Mouse (Mus musculus): Measurements from ENCODE around the gene Ascc1. TPM values are rescaled to one million over a fixed set of nuclear protein-coding genes. Genes with fewer than 3 reads are reported as not detected.
"Not testable (repeated sequence)": the region's sequence is repeated elsewhere in the genome, so short reads cannot be mapped to it uniquely, and the experiment has no call there.

Gene Ascc1
- polyA plus RNA-seq, 1 experiment from 2014 or later: 34.7 TPM

GRCm38 (mm10) chr10:60115345-60116185 is 113.0 kb downstream of the Ascc1 start:
- Histone ChIP-seq H3K36me3 (replicated peaks) (no peaks in the 10 kb centered on the region), H3K4me3 (peak overlapping the region; percentile 35), H3K27ac (peak overlapping the region; percentile 75), H3K27me3 (ENCODE audit: poor library complexity, severe bottlenecking) (peaks cover 49% of the 10 kb centered on the region), H3K9me3 (no peaks in the 10 kb centered on the region), H3K4me1 (peaks cover 49% of the 10 kb centered on the region)
- WGBS: 3% methylated on average over 14 of the region's 14 CpGs
- DNase-seq (ENCODE audit: extremely low spot score, low spot score): peak; percentile 71

GRCm38 (mm10) chr10:60116997-60117396 is 114.4 kb downstream of the Ascc1 start:
- peaks cover 54% of the 10 kb centered on the region for H3K4me1 ChIP-seq
- WGBS: 42% methylated on average over 4 of the region's 4 CpGs

GRCm38 (mm10) chr10:60118464-60118863 is 115.9 kb downstream of the Ascc1 start:
- Histone ChIP-seq H3K9me3 (no peaks in the 10 kb centered on the region), H3K36me3 (replicated peaks) (no peaks in the 10 kb centered on the region), H3K4me3 (no peak overlapping the region), H3K27ac (peak overlapping the region; percentile 17; the same call in 1 of the 2 replicates), H3K27me3 (ENCODE audit: poor library complexity, severe bottlenecking) (peaks cover 29% of the 10 kb centered on the region), H3K4me1 (peaks cover 54% of the 10 kb centered on the region)
- WGBS: 45% methylated on average over 7 of the region's 7 CpGs
- DNase-seq (ENCODE audit: extremely low spot score, low spot score): no peak

More at GRCm38 (mm10) chr10:60116997-60117396, 114.4 kb downstream of the Ascc1 start:
- H3K9me3 ChIP-seq: no peaks in the 10 kb centered on the region
- H3K27ac ChIP-seq: no peak overlapping the region
- H3K36me3 ChIP-seq (replicated peaks): no peaks in the 10 kb centered on the region
- no peak overlapping the region for H3K4me3 ChIP-seq
- peaks cover 40% of the 10 kb centered on the region for H3K27me3 ChIP-seq (ENCODE audit: poor library complexity, severe bottlenecking)
- DNase-seq (ENCODE audit: extremely low spot score, low spot score): no peak

- H3K27me3 ChIP-seq (ENCODE audit: poor library complexity, severe bottlenecking): peaks cover 15% of the 10 kb centered on the region
- H3K4me3 ChIP-seq: no peak overlapping the region
- WGBS: 75% methylated on average over 4 of the region's 4 CpGs
- DNase-seq (ENCODE audit: extremely low spot score, low spot score): no peak
- no peaks in the 10 kb centered on the region for H3K9me3 ChIP-seq
- H3K4me1 ChIP-seq: peaks cover 50% of the 10 kb centered on the region
- H3K27ac ChIP-seq: no peak overlapping the region
- H3K36me3 ChIP-seq (replicated peaks): no peaks in the 10 kb centered on the region
Observed at GRCm38 (mm10) chr10:60120630-60121029, 118.0 kb downstream of the Ascc1 start.

GRCm38 (mm10) chr10:60124078-60124477 is 121.5 kb downstream of the Ascc1 start:
- no peak for DNase-seq (ENCODE audit: extremely low spot score, low spot score)
- 63% methylated on average over 6 of the region's 6 CpGs for WGBS
- Histone ChIP-seq H3K36me3 (replicated peaks) (no peaks in the 10 kb centered on the region), H3K27me3 (ENCODE audit: poor library complexity, severe bottlenecking) (peaks cover 11% of the 10 kb centered on the region; the same call in 1 of the 2 replicates), H3K4me1 (peaks cover 23% of the 10 kb centered on the region), H3K4me3 (no peak overlapping the region), H3K27ac (no peak overlapping the region), H3K9me3 (no peaks in the 10 kb centered on the region)

GRCm38 (mm10) chr10:60125529-60126327 is 123.1 kb downstream of the Ascc1 start:
- Histone ChIP-seq H3K4me1 (peaks cover 13% of the 10 kb centered on the region), H3K9me3 (no peaks in the 10 kb centered on the region), H3K27me3 (ENCODE audit: poor library complexity, severe bottlenecking) (0 out of 2 replicates have a peak, but pooled peaks cover 4% of the 10 kb centered on the region), H3K36me3 (replicated peaks) (no peaks in the 10 kb centered on the region), H3K4me3 (peak overlapping the region; percentile 28), H3K27ac (peak overlapping the region; percentile 58; the same call in 1 of the 2 replicates)
- 21% methylated on average over 21 of the region's 22 CpGs for WGBS
- no peak for DNase-seq (ENCODE audit: extremely low spot score, low spot score)

- 84% methylated on average over 9 of the region's 9 CpGs for WGBS
- H3K27me3 ChIP-seq (ENCODE audit: poor library complexity, severe bottlenecking): no peaks in the 10 kb centered on the region
Observed at GRCm38 (mm10) chr10:60128287-60128686, 125.7 kb downstream of the Ascc1 start.

GRCm38 (mm10) chr10:60130504-60130903 is 127.9 kb downstream of the Ascc1 start:
- WGBS: 88% methylated on average over 4 of the region's 4 CpGs
- Histone ChIP-seq H3K27ac (no peak overlapping the region), H3K27me3 (ENCODE audit: poor library complexity, severe bottlenecking) (no peaks in the 10 kb centered on the region), H3K36me3 (replicated peaks) (no peaks in the 10 kb centered on the region), H3K4me3 (no peak overlapping the region), H3K4me1 (peaks cover 23% of the 10 kb centered on the region), H3K9me3 (no peaks in the 10 kb centered on the region)
- DNase-seq (ENCODE audit: extremely low spot score, low spot score): no peak

More at GRCm38 (mm10) chr10:60128287-60128686, 125.7 kb downstream of the Ascc1 start:
- DNase-seq (ENCODE audit: extremely low spot score, low spot score): no peak
- H3K36me3 ChIP-seq (replicated peaks): no peaks in the 10 kb centered on the region
- no peak overlapping the region for H3K27ac ChIP-seq
- H3K4me3 ChIP-seq: no peak overlapping the region
- H3K9me3 ChIP-seq: no peaks in the 10 kb centered on the region
- peaks cover 12% of the 10 kb centered on the region for H3K4me1 ChIP-seq

- WGBS: 29% methylated on average over 6 of the region's 6 CpGs
- Histone ChIP-seq H3K27me3 (ENCODE audit: poor library complexity, severe bottlenecking) (no peaks in the 10 kb centered on the region), H3K36me3 (replicated peaks) (no peaks in the 10 kb centered on the region), H3K4me3 (no peak overlapping the region), H3K9me3 (no peaks in the 10 kb centered on the region), H3K4me1 (peaks cover 16% of the 10 kb centered on the region), H3K27ac (peak overlapping the region; percentile 64)
- no peak for DNase-seq (ENCODE audit: extremely low spot score, low spot score)
Observed at GRCm38 (mm10) chr10:60133501-60133900, 130.9 kb downstream of the Ascc1 start.

GRCm38 (mm10) chr10:60134201-60134600 is 131.6 kb downstream of the Ascc1 start:
- Histone ChIP-seq H3K4me3 (no peak overlapping the region), H3K27ac (peak overlapping the region; percentile 64), H3K27me3 (ENCODE audit: poor library complexity, severe bottlenecking) (no peaks in the 10 kb centered on the region), H3K9me3 (no peaks in the 10 kb centered on the region), H3K4me1 (peaks cover 16% of the 10 kb centered on the region), H3K36me3 (replicated peaks) (no peaks in the 10 kb centered on the region)
- WGBS: 52% methylated on average over 9 of the region's 9 CpGs
- no peak for DNase-seq (ENCODE audit: extremely low spot score, low spot score)

GRCm38 (mm10) chr10:60136010-60136409 is 133.4 kb downstream of the Ascc1 start:
- WGBS: 62% methylated on average over 1 of the region's 1 CpGs
- DNase-seq (ENCODE audit: extremely low spot score, low spot score); H3K36me3 ChIP-seq (replicated peaks): not testable (repeated sequence)

GRCm38 (mm10) chr10:60136935-60137334 is 134.3 kb downstream of the Ascc1 start:
- 85% methylated on average over 7 of the region's 7 CpGs for WGBS
- no peak overlapping the region for H3K4me3 ChIP-seq
- H3K27ac ChIP-seq: no peak overlapping the region
- H3K27me3 ChIP-seq (ENCODE audit: poor library complexity, severe bottlenecking): no peaks in the 10 kb centered on the region
- peaks cover 16% of the 10 kb centered on the region for H3K4me1 ChIP-seq
- DNase-seq (ENCODE audit: extremely low spot score, low spot score): no peak
- 0 out of 2 replicates have a peak, but pooled peaks cover 5% of the 10 kb centered on the region for H3K9me3 ChIP-seq
- H3K36me3 ChIP-seq (replicated peaks): no peaks in the 10 kb centered on the region

More at GRCm38 (mm10) chr10:60136010-60136409, 133.4 kb downstream of the Ascc1 start:
- peaks cover 16% of the 10 kb centered on the region for H3K4me1 ChIP-seq
- not testable (repeated sequence) for H3K27me3 ChIP-seq (ENCODE audit: poor library complexity, severe bottlenecking); H3K27ac ChIP-seq; H3K4me3 ChIP-seq; H3K9me3 ChIP-seq
